Mouse (Mus musculus): Measurements from ENCODE around the gene Taar4. TPM values are rescaled to one million over a fixed set of nuclear protein-coding genes. Genes with fewer than 3 reads are reported as not detected.

The Taar4 gene
- not detected in 2 replicates for polyA plus RNA-seq (2012; rRNA removed)

GRCm38 (mm10) chr10:23960444-23960915 lies at the start of gene Taar4:
TSS of gene Taar4 (plus strand) at chr10:23960494.

GRCm38 (mm10) chr10:23920056-23920455 lies 40.2 kb upstream of the Taar4 start, which contains the start of gene Taar1:
TSS of gene Taar1 (plus strand) at chr10:23920356.

GRCm38 (mm10) chr10:23938312-23938711 lies 22.0 kb upstream of the Taar4 start, which contains the start of gene Taar2:
TSS of gene Taar2 (plus strand) at chr10:23938572.

GRCm38 (mm10) chr10:23949508-23950005 lies 10.7 kb upstream of the Taar4 start, which contains the start of gene Taar3:
TSS of gene Taar3 (plus strand) at chr10:23949558.

GRCm38 (mm10) chr10:23970656-23971165 lies 10.4 kb downstream of the Taar4 start, which contains the start of gene Taar5:
TSS of gene Taar5 (plus strand) at chr10:23970706.

GRCm38 (mm10) chr10:23985546-23985945 lies 25.3 kb downstream of the Taar4 start, which contains the start of gene Taar6:
TSS of gene Taar6 (minus strand) at chr10:23985646.

GRCm38 (mm10) chr10:23993381-23993780 lies 33.1 kb downstream of the Taar4 start, which contains the start of gene Taar7a:
TSS of gene Taar7a (minus strand) at chr10:23993481.

GRCm38 (mm10) chr10:23999639-24000038 lies 39.3 kb downstream of the Taar4 start, which contains the start of gene Taar7b:
TSS of gene Taar7b (plus strand) at chr10:23999939.

Other genes starting within 250 kb of the Taar4 start
- 3,495 and 3,764 TPM in 2 replicates for gene Rps12, start 173.2 kb upstream of the Taar4 start, polyA plus RNA-seq (2012; rRNA removed)
- 26.0 and 26.3 TPM in 2 replicates for gene Slc18b1, start 163.5 kb upstream of the Taar4 start, polyA plus RNA-seq (2012; rRNA removed)
- gene Vnn3, start 109.0 kb upstream of the Taar4 start, polyA plus RNA-seq (2012; rRNA removed) = 0.05 TPM in 1 of 2 replicates, not detected in the other
- gene Vnn1, start 65.8 kb upstream of the Taar4 start, polyA plus RNA-seq (2012; rRNA removed) = 0.17 and 0.50 TPM in 2 replicates
- gene Taar1, start 40.1 kb upstream of the Taar4 start, polyA plus RNA-seq (2012; rRNA removed) = not detected in 2 replicates
- gene Taar2, start 21.9 kb upstream of the Taar4 start, polyA plus RNA-seq (2012; rRNA removed) = not detected in 2 replicates
- not detected in 2 replicates for gene Taar3, start 10.9 kb upstream of the Taar4 start, polyA plus RNA-seq (2012; rRNA removed)
- gene Taar5, start 10.2 kb downstream of the Taar4 start, polyA plus RNA-seq (2012; rRNA removed) = 0.18 and 0.93 TPM in 2 replicates
- not detected in 2 replicates for gene Taar6, start 25.2 kb downstream of the Taar4 start, polyA plus RNA-seq (2012; rRNA removed)
- not detected in 2 replicates for gene Taar7a, start 33.0 kb downstream of the Taar4 start, polyA plus RNA-seq (2012; rRNA removed)
- gene Taar7b, start 39.4 kb downstream of the Taar4 start, polyA plus RNA-seq (2012; rRNA removed) = not detected in 2 replicates
- gene Taar7d, start 66.7 kb downstream of the Taar4 start, polyA plus RNA-seq (2012; rRNA removed) = not detected in 2 replicates
- not detected in 2 replicates for gene Taar7e, start 77.1 kb downstream of the Taar4 start, polyA plus RNA-seq (2012; rRNA removed)
- gene Taar7f, start 89.0 kb downstream of the Taar4 start, polyA plus RNA-seq (2012; rRNA removed) = not detected in 2 replicates
- gene Taar8a, start 116.0 kb downstream of the Taar4 start, polyA plus RNA-seq (2012; rRNA removed) = not detected in 2 replicates
- gene Taar8b, start 131.8 kb downstream of the Taar4 start, polyA plus RNA-seq (2012; rRNA removed) = not detected in 2 replicates
- gene Taar8c, start 141.4 kb downstream of the Taar4 start, polyA plus RNA-seq (2012; rRNA removed) = not detected in 2 replicates
- not detected in 2 replicates for gene Taar9, start 149.0 kb downstream of the Taar4 start, polyA plus RNA-seq (2012; rRNA removed)
- 160 and 189 TPM in 2 replicates for gene Stx7, start 188.8 kb downstream of the Taar4 start, polyA plus RNA-seq (2012; rRNA removed)

All from central nervous system, embryonic 14 days (tissue).